Mouse (Mus musculus): ENCODE results near the gene Trip10. TPM values are rescaled to one million over a fixed set of nuclear protein-coding genes. Genes with fewer than 3 reads are reported as not detected.

The Trip10 gene
- polyA plus RNA-seq (2015; fragmentation: Nextera tagmentation; extraction: Ambion mirVana): 43.1 and 43.7 TPM in 2 replicates

GRCm38 (mm10) chr17:57249186-57250181, at the start of gene Trip10:
TSS of gene Trip10 (plus strand) at chr17:57249455.
- Histone ChIP-seq H3K4me1 (peaks cover 21% of the 10 kb centered on the region), H3K9ac (peak within 1 kb of the TSS; percentile 60), H3K27me3 (replicated peaks) (no peaks in the 10 kb centered on the region), H3K4me2 (peak within 1 kb of the TSS; percentile 91), H3K4me3 (replicated peaks) (peak within 1 kb of the TSS; percentile 87), H3K36me3 (0 out of 2 replicates have a peak, but pooled peaks cover 14% of the 10 kb centered on the region), H3K9me3 (no peaks in the 10 kb centered on the region), H3K27ac (peak within 1 kb of the TSS; percentile 92)
- under 1% methylated on average over 52 of the region's 52 CpGs for WGBS
- peak; percentile 32 for ATAC-seq (ENCODE audit: insufficient read depth, low FRiP score, low read depth)

- H3K27ac ChIP-seq: no peak overlapping the region
- ATAC-seq (ENCODE audit: insufficient read depth, low FRiP score, low read depth): peak; percentile 57; the same call in 1 of the 2 replicates
- WGBS: 71% methylated on average over 10 of the region's 10 CpGs
These were observed 47.2 kb upstream of the Trip10 start for GRCm38 (mm10) chr17:57201841-57202724.

GRCm38 (mm10) chr17:57207938-57208337, 41.3 kb upstream of the Trip10 start:
- H3K4me1 ChIP-seq: no peaks in the 10 kb centered on the region
- ATAC-seq (ENCODE audit: insufficient read depth, low FRiP score, low read depth): no peak
- no peak overlapping the region for H3K27ac ChIP-seq
- no peak overlapping the region for H3K9ac ChIP-seq
- 80% methylated on average over 3 of the region's 3 CpGs for WGBS
- H3K4me2 ChIP-seq: no peak overlapping the region
- H3K36me3 ChIP-seq: no peaks in the 10 kb centered on the region
- H3K27me3 ChIP-seq (replicated peaks): no peaks in the 10 kb centered on the region
- H3K9me3 ChIP-seq: no peaks in the 10 kb centered on the region
- H3K4me3 ChIP-seq (replicated peaks): no peak overlapping the region

More at GRCm38 (mm10) chr17:57201841-57202724, 47.2 kb upstream of the Trip10 start:
- Histone ChIP-seq H3K4me2 (no peak overlapping the region), H3K9ac (no peak overlapping the region), H3K9me3 (no peaks in the 10 kb centered on the region), H3K4me1 (no peaks in the 10 kb centered on the region), H3K36me3 (no peaks in the 10 kb centered on the region), H3K4me3 (replicated peaks) (no peak overlapping the region), H3K27me3 (replicated peaks) (no peaks in the 10 kb centered on the region)

GRCm38 (mm10) chr17:57209330-57209729, 39.9 kb upstream of the Trip10 start:
- Histone ChIP-seq H3K4me3 (replicated peaks) (no peak overlapping the region), H3K36me3 (no peaks in the 10 kb centered on the region), H3K27ac (no peak overlapping the region), H3K9me3 (no peaks in the 10 kb centered on the region), H3K9ac (no peak overlapping the region), H3K27me3 (replicated peaks) (no peaks in the 10 kb centered on the region), H3K4me2 (no peak overlapping the region), H3K4me1 (no peaks in the 10 kb centered on the region)
- 62% methylated on average over 4 of the region's 4 CpGs for WGBS
- no peak for ATAC-seq (ENCODE audit: insufficient read depth, low FRiP score, low read depth)

GRCm38 (mm10) chr17:57211501-57211900, 37.8 kb upstream of the Trip10 start:
- ATAC-seq (ENCODE audit: insufficient read depth, low FRiP score, low read depth): no peak

GRCm38 (mm10) chr17:57214676-57215387, 34.4 kb upstream of the Trip10 start:
- H3K36me3 ChIP-seq: no peaks in the 10 kb centered on the region
- no peak overlapping the region for H3K4me2 ChIP-seq
- H3K4me3 ChIP-seq (replicated peaks): no peak overlapping the region
- WGBS: 42% methylated on average over 13 of the region's 13 CpGs
- no peaks in the 10 kb centered on the region for H3K9me3 ChIP-seq
- no peak overlapping the region for H3K27ac ChIP-seq
- no peaks in the 10 kb centered on the region for H3K4me1 ChIP-seq
- H3K27me3 ChIP-seq (replicated peaks): no peaks in the 10 kb centered on the region
- H3K9ac ChIP-seq: no peak overlapping the region
- ATAC-seq (ENCODE audit: insufficient read depth, low FRiP score, low read depth): peak; percentile 49; the same call in 1 of the 2 replicates

More at GRCm38 (mm10) chr17:57211501-57211900, 37.8 kb upstream of the Trip10 start:
- Histone ChIP-seq H3K9ac (no peak overlapping the region), H3K4me1 (no peaks in the 10 kb centered on the region), H3K36me3 (no peaks in the 10 kb centered on the region), H3K9me3 (no peaks in the 10 kb centered on the region), H3K27ac (no peak overlapping the region), H3K4me2 (no peak overlapping the region), H3K27me3 (replicated peaks) (no peaks in the 10 kb centered on the region), H3K4me3 (replicated peaks) (no peak overlapping the region)
- 65% methylated on average over 9 of the region's 9 CpGs for WGBS

- Histone ChIP-seq H3K4me1 (no peaks in the 10 kb centered on the region), H3K9ac (no peak overlapping the region), H3K36me3 (no peaks in the 10 kb centered on the region), H3K27ac (no peak overlapping the region), H3K4me2 (no peak overlapping the region), H3K9me3 (no peaks in the 10 kb centered on the region), H3K27me3 (replicated peaks) (no peaks in the 10 kb centered on the region), H3K4me3 (replicated peaks) (no peak overlapping the region)
- ATAC-seq (ENCODE audit: insufficient read depth, low FRiP score, low read depth): no peak
- 60% methylated on average over 12 of the region's 12 CpGs for WGBS
These were observed 30.8 kb upstream of the Trip10 start for GRCm38 (mm10) chr17:57218335-57218900.

- no peak overlapping the region for H3K4me2 ChIP-seq
- H3K4me1 ChIP-seq: no peaks in the 10 kb centered on the region
- no peak for ATAC-seq (ENCODE audit: insufficient read depth, low FRiP score, low read depth)
- 19% methylated on average over 11 of the region's 11 CpGs for WGBS
- no peaks in the 10 kb centered on the region for H3K36me3 ChIP-seq
- no peaks in the 10 kb centered on the region for H3K9me3 ChIP-seq
- no peak overlapping the region for H3K9ac ChIP-seq
- H3K27me3 ChIP-seq (replicated peaks): no peaks in the 10 kb centered on the region
- H3K4me3 ChIP-seq (replicated peaks): no peak overlapping the region
- no peak overlapping the region for H3K27ac ChIP-seq
These were observed 29.9 kb upstream of the Trip10 start for GRCm38 (mm10) chr17:57219167-57219883.

GRCm38 (mm10) chr17:57219884-57220207, 29.4 kb upstream of the Trip10 start:
- Histone ChIP-seq H3K36me3 (no peaks in the 10 kb centered on the region), H3K9me3 (no peaks in the 10 kb centered on the region), H3K9ac (no peak overlapping the region), H3K27ac (no peak overlapping the region), H3K4me3 (replicated peaks) (no peak overlapping the region), H3K4me2 (no peak overlapping the region), H3K4me1 (no peaks in the 10 kb centered on the region), H3K27me3 (replicated peaks) (no peaks in the 10 kb centered on the region)
- no peak for ATAC-seq (ENCODE audit: insufficient read depth, low FRiP score, low read depth)
- 22% methylated on average over 3 of the region's 3 CpGs for WGBS

GRCm38 (mm10) chr17:57221911-57222310, 27.3 kb upstream of the Trip10 start:
- H3K27ac ChIP-seq: no peak overlapping the region
- no peak for ATAC-seq (ENCODE audit: insufficient read depth, low FRiP score, low read depth)
- H3K36me3 ChIP-seq: no peaks in the 10 kb centered on the region
- no peaks in the 10 kb centered on the region for H3K9me3 ChIP-seq
- WGBS: 51% methylated on average over 4 of the region's 4 CpGs
- H3K27me3 ChIP-seq (replicated peaks): no peaks in the 10 kb centered on the region
- H3K4me2 ChIP-seq: no peak overlapping the region
- H3K9ac ChIP-seq: no peak overlapping the region
- no peaks in the 10 kb centered on the region for H3K4me1 ChIP-seq
- no peak overlapping the region for H3K4me3 ChIP-seq (replicated peaks)
